Mouse (Mus musculus) hindbrain, embryonic 16.5 days (tissue): Measurements from ENCODE around the gene Mydgf. TPM values are rescaled to one million over a fixed set of nuclear protein-coding genes. Genes with fewer than 3 reads are reported as not detected.
A peak's percentile ranks its signal among the peaks of the same experiment; 100 is the strongest.

Source experiments
- ATAC-seq: fragments of 200-750 bp; cut with Nextera tagmentation; 2 replicates; pipeline ENCODE4 v1.8.0; 2017; ENCODE audit warnings: moderate TSS enrichment, moderate library complexity
- H3K27ac ChIP-seq: fragments of 300-500 bp; sonication (generic); 2 replicates; pipeline ENCODE4 v1.5.1; 2014; ENCODE audit warnings: low read depth, mild to moderate bottlenecking, control low read depth, low read length, moderate library complexity
- H3K27me3 ChIP-seq: fragments of 300-500 bp; sonication (generic); replicated peaks from 2 replicates; pipeline ENCODE4 v1.6.1; 2014; ENCODE audit warnings: low read length; ENCODE audit not compliant: control insufficient read depth, insufficient read depth
- H3K36me3 ChIP-seq: fragments of 300-500 bp; sonication (generic); 2 replicates; pipeline ENCODE4 v1.6.1; 2014; ENCODE audit warnings: mild to moderate bottlenecking, low read length, moderate library complexity, mixed read lengths; ENCODE audit not compliant: control insufficient read depth, insufficient read depth
- H3K4me1 ChIP-seq: fragments of 300-500 bp; sonication (generic); 2 replicates; pipeline ENCODE4 v1.6.1; 2014; ENCODE audit warnings: low read depth, low read length; ENCODE audit not compliant: control insufficient read depth, insufficient read depth
- H3K4me2 ChIP-seq: fragments of 300-500 bp; sonication (generic); 2 replicates; pipeline ENCODE4 v1.6.1; 2014; ENCODE audit warnings: mild to moderate bottlenecking, low read length, control low read depth, moderate library complexity
- H3K4me3 ChIP-seq: fragments of 300-500 bp; sonication (generic); 2 replicates; pipeline ENCODE4 v1.5.1; 2014; ENCODE audit warnings: mild to moderate bottlenecking, low read length, control low read depth, moderate library complexity
- H3K9ac ChIP-seq: fragments of 300-500 bp; sonication (generic); 2 replicates; pipeline ENCODE4 v1.6.1; 2014; ENCODE audit warnings: low read depth, mild to moderate bottlenecking, control low read depth, low read length, moderate library complexity
- H3K9me3 ChIP-seq: fragments of 300-500 bp; sonication (generic); 2 replicates; pipeline ENCODE4 v1.6.1; 2014; ENCODE audit warnings: mild to moderate bottlenecking, low read length, moderate library complexity; ENCODE audit not compliant: control insufficient read depth
- WGBS: fragments of 180-500 bp; shearing (Covaris S2); extraction: QIAGEN DNeasy Blood & Tissue Kit; methylation state at CpG from one replicate; pipeline ENCODE4 v1.1.7; 2014; 5-methylcytosine and 5-hydroxymethylcytosine counted together
- polyA plus RNA-seq: library from polyadenylated mRNA; unstranded; fragments of >200 nt; fragmentation: Nextera tagmentation; extraction: Ambion mirVana; gene quantifications from 2 replicates; pipeline ENCODE4 v1.2.1, GENCODE M21; 2015

Mydgf gene
- polyA plus RNA-seq, 1 experiment from 2014 or later = 88.4 TPM

- Histone ChIP-seq H3K27me3 (no peaks in the 10 kb centered on the region), H3K36me3 (peaks cover 25% of the 10 kb centered on the region), H3K9me3 (no peaks in the 10 kb centered on the region), H3K4me1 (peaks cover 6% of the 10 kb centered on the region; the same call in 1 of the 2 replicates), H3K4me2 (no peak overlapping the region), H3K27ac (no peak overlapping the region), H3K4me3 (no peak overlapping the region), H3K9ac (no peak overlapping the region)
- WGBS = 65% methylated on average over 10 of the region's 10 CpGs
- no peak for ATAC-seq
These were observed 10.2 kb downstream of the Mydgf start for GRCm38 (mm10) chr17:56173401-56174046.

GRCm38 (mm10) chr17:56171881-56172280 lies 11.8 kb downstream of the Mydgf start:
- peaks cover 13% of the 10 kb centered on the region for H3K36me3 ChIP-seq
- H3K27me3 ChIP-seq = no peaks in the 10 kb centered on the region
- 94% methylated on average over 17 of the region's 17 CpGs for WGBS
- no peak overlapping the region for H3K9ac ChIP-seq
- no peak overlapping the region for H3K4me2 ChIP-seq
- H3K4me3 ChIP-seq = no peak overlapping the region
- H3K27ac ChIP-seq = no peak overlapping the region
- peaks cover 6% of the 10 kb centered on the region; the same call in 1 of the 2 replicates for H3K4me1 ChIP-seq
- no peak for ATAC-seq
- no peaks in the 10 kb centered on the region for H3K9me3 ChIP-seq

- Histone ChIP-seq H3K4me2 (no peak overlapping the region), H3K36me3 (peaks cover 8% of the 10 kb centered on the region), H3K27ac (no peak overlapping the region; the same call in 1 of the 2 replicates), H3K27me3 (no peaks in the 10 kb centered on the region), H3K4me1 (peaks cover 6% of the 10 kb centered on the region; the same call in 1 of the 2 replicates), H3K9me3 (no peaks in the 10 kb centered on the region), H3K9ac (no peak overlapping the region), H3K4me3 (no peak overlapping the region)
- ATAC-seq = no peak
- WGBS = 61% methylated on average over 9 of the region's 9 CpGs
These were observed 12.3 kb downstream of the Mydgf start for GRCm38 (mm10) chr17:56171456-56171855.

- H3K4me3 ChIP-seq = no peak overlapping the region
- H3K27ac ChIP-seq = no peak overlapping the region; the same call in 1 of the 2 replicates
- H3K4me1 ChIP-seq = peaks cover 6% of the 10 kb centered on the region; the same call in 1 of the 2 replicates
- 0 out of 2 replicates have a peak, but pooled peaks cover 4% of the 10 kb centered on the region for H3K36me3 ChIP-seq
- ATAC-seq = peak; percentile 55
- no peaks in the 10 kb centered on the region for H3K27me3 ChIP-seq
- H3K4me2 ChIP-seq = no peak overlapping the region
- 0 out of 2 replicates have a peak overlapping the region, but pooled peaks have one; percentile 3 for H3K9ac ChIP-seq
- 30% methylated on average over 10 of the region's 10 CpGs for WGBS
- no peaks in the 10 kb centered on the region for H3K9me3 ChIP-seq
These were observed 13.1 kb downstream of the Mydgf start for GRCm38 (mm10) chr17:56170636-56171035.

GRCm38 (mm10) chr17:56169830-56170229 lies 13.9 kb downstream of the Mydgf start:
- 59% methylated on average over 6 of the region's 6 CpGs for WGBS
- no peak overlapping the region for H3K27ac ChIP-seq
- H3K9me3 ChIP-seq = no peaks in the 10 kb centered on the region
- ATAC-seq = no peak
- no peaks in the 10 kb centered on the region for H3K27me3 ChIP-seq
- peaks cover 6% of the 10 kb centered on the region; the same call in 1 of the 2 replicates for H3K4me1 ChIP-seq
- H3K4me2 ChIP-seq = no peak overlapping the region
- no peak overlapping the region for H3K4me3 ChIP-seq
- H3K36me3 ChIP-seq = no peaks in the 10 kb centered on the region
- H3K9ac ChIP-seq = no peak overlapping the region

GRCm38 (mm10) chr17:56165671-56166070 lies 18.0 kb downstream of the Mydgf start:
- Histone ChIP-seq H3K36me3 (no peaks in the 10 kb centered on the region), H3K4me1 (peaks cover 16% of the 10 kb centered on the region), H3K4me3 (no peak overlapping the region), H3K27ac (no peak overlapping the region), H3K27me3 (no peaks in the 10 kb centered on the region), H3K9ac (peak overlapping the region; percentile 32), H3K4me2 (no peak overlapping the region), H3K9me3 (no peaks in the 10 kb centered on the region)
- WGBS = 37% methylated on average over 11 of the region's 11 CpGs
- ATAC-seq = no peak

GRCm38 (mm10) chr17:56164510-56164909 lies 19.2 kb downstream of the Mydgf start:
- WGBS = 59% methylated on average over 3 of the region's 3 CpGs
- H3K4me1 ChIP-seq = peaks cover 11% of the 10 kb centered on the region
- no peak overlapping the region for H3K4me3 ChIP-seq
- H3K36me3 ChIP-seq = no peaks in the 10 kb centered on the region
- H3K27me3 ChIP-seq = no peaks in the 10 kb centered on the region
- H3K27ac ChIP-seq = no peak overlapping the region
- H3K9ac ChIP-seq = no peak overlapping the region
- H3K4me2 ChIP-seq = no peak overlapping the region
- no peaks in the 10 kb centered on the region for H3K9me3 ChIP-seq
- ATAC-seq = no peak

- H3K36me3 ChIP-seq = no peaks in the 10 kb centered on the region
- no peak for ATAC-seq
- H3K27me3 ChIP-seq = no peaks in the 10 kb centered on the region
- no peak overlapping the region for H3K9ac ChIP-seq
- H3K4me2 ChIP-seq = no peak overlapping the region
- H3K4me1 ChIP-seq = peaks cover 11% of the 10 kb centered on the region
- no peak overlapping the region for H3K4me3 ChIP-seq
- no peak overlapping the region for H3K27ac ChIP-seq
- 81% methylated on average over 6 of the region's 6 CpGs for WGBS
- no peaks in the 10 kb centered on the region for H3K9me3 ChIP-seq
These were observed 20.1 kb downstream of the Mydgf start for GRCm38 (mm10) chr17:56163523-56164102.

GRCm38 (mm10) chr17:56162231-56162774 lies 21.4 kb downstream of the Mydgf start, which contains the start of gene Tnfaip8l1:
Tnfaip8l1 (plus strand) TSS chr17:56162477.
- Histone ChIP-seq H3K36me3 (no peaks in the 10 kb centered on the region), H3K4me2 (peak within 1 kb of the TSS; percentile 86), H3K27me3 (no peaks in the 10 kb centered on the region), H3K4me1 (peaks cover 11% of the 10 kb centered on the region), H3K9me3 (no peaks in the 10 kb centered on the region), H3K9ac (peak within 1 kb of the TSS; percentile 70), H3K4me3 (peak within 1 kb of the TSS; percentile 57), H3K27ac (no peak within 1 kb of the TSS)
- under 1% methylated on average over 30 of the region's 30 CpGs for WGBS
- ATAC-seq = peak; percentile 97
